Mouse (Mus musculus) thymus, adult 2 months (tissue): ENCODE data around the gene Supv3l1. TPM values are rescaled to one million over a fixed set of nuclear protein-coding genes. Genes with fewer than 3 reads are reported as not detected.

Experiments
- DNase-seq: peaks from one replicate; pipeline ENCODE4 v3.0.0; 2021
- H3K27ac ChIP-seq: fragments of 200-500 bp; 2 replicates; pipeline ENCODE4 v1.5.1; 2012; ENCODE audit warnings: low read length, control low read depth; ENCODE audit not compliant: control insufficient read depth, insufficient read depth
- H3K27me3 ChIP-seq: fragments of 200-500 bp; 2 replicates; pipeline ENCODE4 v1.6.1; 2012; ENCODE audit warnings: mild to moderate bottlenecking, low read length, moderate library complexity, mixed read lengths; ENCODE audit not compliant: control insufficient read depth, insufficient read depth
- H3K36me3 ChIP-seq: fragments of 200-500 bp; 2 replicates; pipeline ENCODE4 v1.6.1; 2012; ENCODE audit warnings: mild to moderate bottlenecking, low read length, moderate library complexity; ENCODE audit not compliant: control insufficient read depth, insufficient read depth
- H3K4me1 ChIP-seq: fragments of 200-500 bp; replicated peaks from 2 replicates; pipeline ENCODE4 v1.6.1; 2012; ENCODE audit warnings: low read length; ENCODE audit not compliant: control insufficient read depth, insufficient read depth
- H3K4me3 ChIP-seq: fragments of 200-500 bp; 2 replicates; pipeline ENCODE4 v1.5.1; 2012; ENCODE audit warnings: mild to moderate bottlenecking, low read length, control low read depth, moderate library complexity; ENCODE audit not compliant: control insufficient read depth, insufficient read depth
- CTCF ChIP-seq: fragments of 200-500 bp; IDR thresholded peaks from 2 replicates; pipeline ENCODE4 v1.5.1; 2012; ENCODE audit warnings: mild to moderate bottlenecking, control low read depth, low read length, moderate library complexity, borderline replicate concordance; ENCODE audit not compliant: control insufficient read depth, poor library complexity, insufficient read depth; ENCODE audit errors: extremely low read depth
- POLR2A ChIP-seq: fragments of 200-500 bp; IDR thresholded peaks from 2 replicates; pipeline ENCODE4 v1.6.1; 2012; ENCODE audit warnings: mild to moderate bottlenecking, low read length, control low read depth, moderate library complexity; ENCODE audit not compliant: control insufficient read depth, poor library complexity, insufficient read depth; ENCODE audit errors: extremely low read depth
- WGBS: fragments of 180-500 bp; shearing (Covaris S2); methylation state at CpG from one replicate; pipeline ENCODE4 v1.1.7; 2018; 5-methylcytosine and 5-hydroxymethylcytosine counted together
- polyA plus RNA-seq: library from polyadenylated mRNA; depleted of rRNA; stranded (reverse); fragments of >200 nt; gene quantifications from 2 replicates; pipeline ENCODE4 v1.2.3, GENCODE M21; 2012

The Supv3l1 gene
- polyA plus RNA-seq, 1 experiment, result 20.1 TPM

DNA sequence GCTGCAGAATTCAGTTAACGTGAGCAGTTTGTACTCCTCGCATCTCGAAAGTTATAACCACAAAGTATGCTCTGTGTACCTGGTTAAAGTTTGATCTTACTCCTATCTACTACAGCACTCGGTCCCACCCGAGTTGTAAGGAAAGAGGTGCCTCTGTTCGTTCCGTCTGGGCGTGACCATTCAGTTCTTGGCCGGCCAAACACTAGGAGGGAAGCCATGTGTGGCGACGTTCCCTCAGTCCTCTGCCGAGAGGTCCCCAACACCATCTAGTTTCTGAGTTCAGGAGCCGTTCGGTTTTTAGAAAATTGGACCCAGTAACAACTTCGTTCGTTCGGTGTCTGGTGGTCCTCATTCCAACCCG is 722 bp upstream of the Supv3l1 start:
- Histone ChIP-seq H3K4me3 (peak overlapping the region; percentile 78), H3K27ac (no peak overlapping the region)
- WGBS, result 46% methylated on average over 18 of the region's 18 CpGs

DNA sequence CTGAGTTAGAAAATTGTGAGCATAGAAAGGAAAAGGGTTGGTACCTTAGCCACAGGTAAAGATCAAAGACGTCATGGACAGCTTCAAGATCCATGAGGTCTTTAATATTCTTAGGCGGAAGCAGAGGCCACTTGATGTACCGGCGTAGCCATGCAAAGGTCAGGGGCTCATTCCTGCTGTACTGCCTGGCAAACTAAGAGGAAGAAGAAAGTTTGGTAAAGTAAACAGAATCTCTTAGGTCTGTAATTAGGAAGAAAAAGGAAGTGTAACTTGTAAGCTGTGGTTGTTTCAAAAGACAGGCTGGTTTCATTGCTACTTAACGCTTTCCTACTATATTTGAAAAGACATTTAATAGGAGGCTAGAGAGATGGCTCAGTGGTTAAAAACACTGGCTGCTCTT is 19.1 kb downstream of the Supv3l1 start:
- Histone ChIP-seq H3K27ac (no peak overlapping the region), H3K36me3 (peaks cover 62% of the 10 kb centered on the region), H3K27me3 (no peaks in the 10 kb centered on the region), H3K4me3 (no peak overlapping the region), H3K4me1 (no peaks in the 10 kb centered on the region)
- TF ChIP-seq CTCF (no peak), POLR2A (no peak)
- WGBS, result 92% methylated on average over 5 of the region's 5 CpGs
- DNase-seq, result no peak

More for the DNA sequence above, 722 bp upstream of the Supv3l1 start:
- DNase-seq, result peak; percentile 11
- TF ChIP-seq CTCF, result no peak
- TF ChIP-seq POLR2A, result no peak
- H3K4me1 ChIP-seq, result peaks cover 8% of the 10 kb centered on the region
- H3K27me3 ChIP-seq, result no peaks in the 10 kb centered on the region
- H3K36me3 ChIP-seq, result peaks cover 9% of the 10 kb centered on the region; the same call in 1 of the 2 replicates

DNA sequence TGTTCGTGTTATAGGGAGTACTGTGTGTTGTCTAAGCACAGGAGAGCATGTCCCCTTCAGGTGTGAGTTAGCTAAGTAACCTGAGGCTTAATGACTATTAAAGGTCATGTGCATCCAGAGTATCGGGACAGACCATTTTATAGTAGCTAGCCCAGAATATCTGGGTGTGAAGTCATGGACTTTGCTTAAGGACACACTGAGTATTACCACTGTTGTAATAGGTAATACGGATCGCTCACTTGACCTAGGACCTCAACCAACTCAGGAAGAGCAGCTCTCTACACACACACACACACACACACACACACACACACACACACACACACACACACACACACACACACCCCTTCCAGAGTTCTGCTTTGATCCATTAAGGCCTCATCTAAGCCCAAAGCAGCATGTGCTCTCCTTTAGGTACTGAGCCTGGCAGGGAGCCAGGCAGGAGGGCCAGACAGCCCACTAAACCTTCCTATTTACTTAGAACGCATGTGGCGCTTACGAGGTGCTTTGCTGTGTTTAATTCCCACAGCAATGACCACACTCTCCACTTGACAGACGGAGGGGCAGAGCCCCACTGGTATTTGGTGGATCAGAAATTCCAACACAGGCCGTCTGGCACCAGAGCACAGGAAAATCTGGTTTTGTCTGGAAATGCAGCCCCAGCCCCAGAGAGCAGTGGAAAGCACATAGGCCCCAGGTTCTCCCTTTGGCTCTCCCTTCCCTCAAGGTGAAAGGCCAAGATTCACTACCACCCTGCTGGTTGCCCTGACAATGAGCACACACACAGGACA is 24.3 kb downstream of the Supv3l1 start:
- no peak for DNase-seq
- WGBS, result 73% methylated on average over 9 of the region's 9 CpGs
- H3K4me1 ChIP-seq, result no peaks in the 10 kb centered on the region
- no peak overlapping the region for H3K4me3 ChIP-seq
- H3K36me3 ChIP-seq, result peaks cover 17% of the 10 kb centered on the region
- TF ChIP-seq POLR2A (no peak), CTCF (no peak)
- H3K27me3 ChIP-seq, result no peaks in the 10 kb centered on the region
- no peak overlapping the region for H3K27ac ChIP-seq

DNA sequence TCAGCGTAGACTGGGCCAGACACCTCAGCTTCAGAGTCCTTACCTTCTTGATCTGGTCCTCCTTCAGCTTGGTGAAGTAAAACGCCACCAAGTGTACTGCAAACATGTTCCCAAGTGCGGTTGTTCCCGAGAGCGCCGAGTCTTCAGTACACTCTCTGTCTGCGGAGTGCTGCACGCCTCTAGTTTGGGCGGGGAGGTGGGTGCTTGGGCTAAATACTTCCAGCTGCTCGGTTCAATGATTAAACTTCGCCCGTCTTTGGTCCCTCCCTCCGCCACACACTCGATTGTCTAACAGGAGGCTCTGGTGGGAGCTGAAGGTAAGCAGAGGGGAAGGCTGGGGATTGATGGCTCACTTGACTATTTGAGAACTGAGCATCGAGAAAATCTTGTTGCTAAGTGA is 27.3 kb downstream of the Supv3l1 start, which contains the start of gene Hkdc1:
Gene Hkdc1 (minus strand): TSS at position 237 of the 400 bp plus-strand sequence.
- no peak for DNase-seq
- Histone ChIP-seq H3K27ac (no peak within 1 kb of the TSS), H3K4me1 (no peaks in the 10 kb centered on the region), H3K36me3 (no peaks in the 10 kb centered on the region), H3K4me3 (no peak within 1 kb of the TSS), H3K27me3 (no peaks in the 10 kb centered on the region)
- TF ChIP-seq POLR2A (no peak), CTCF (no peak)
- WGBS, result 76% methylated on average over 15 of the region's 15 CpGs

DNA sequence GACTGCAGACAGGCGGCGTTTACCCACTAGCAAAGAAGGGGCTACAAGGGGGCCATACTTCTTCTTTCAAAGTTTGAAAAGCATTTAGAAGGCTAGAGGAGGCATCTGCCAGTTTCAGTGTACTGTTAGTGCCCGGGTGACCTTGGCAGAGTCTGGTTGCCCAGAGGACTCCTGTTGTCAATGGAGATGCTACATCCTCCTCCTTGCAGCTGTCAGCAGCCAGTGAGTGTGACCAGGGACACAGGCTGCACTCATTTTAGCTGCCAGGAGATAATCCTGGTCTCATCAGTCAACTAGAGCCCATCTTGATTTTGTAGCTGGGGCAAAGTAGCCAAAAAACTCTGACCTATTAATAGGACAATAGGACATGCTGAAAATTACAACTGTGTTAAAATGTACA is 28.4 kb downstream of the Supv3l1 start:
- Histone ChIP-seq H3K27ac (no peak overlapping the region), H3K36me3 (no peaks in the 10 kb centered on the region), H3K4me1 (no peaks in the 10 kb centered on the region), H3K4me3 (no peak overlapping the region), H3K27me3 (no peaks in the 10 kb centered on the region)
- DNase-seq, result no peak
- TF ChIP-seq POLR2A (no peak), CTCF (no peak)
- WGBS, result 88% methylated on average over 3 of the region's 3 CpGs

DNA sequence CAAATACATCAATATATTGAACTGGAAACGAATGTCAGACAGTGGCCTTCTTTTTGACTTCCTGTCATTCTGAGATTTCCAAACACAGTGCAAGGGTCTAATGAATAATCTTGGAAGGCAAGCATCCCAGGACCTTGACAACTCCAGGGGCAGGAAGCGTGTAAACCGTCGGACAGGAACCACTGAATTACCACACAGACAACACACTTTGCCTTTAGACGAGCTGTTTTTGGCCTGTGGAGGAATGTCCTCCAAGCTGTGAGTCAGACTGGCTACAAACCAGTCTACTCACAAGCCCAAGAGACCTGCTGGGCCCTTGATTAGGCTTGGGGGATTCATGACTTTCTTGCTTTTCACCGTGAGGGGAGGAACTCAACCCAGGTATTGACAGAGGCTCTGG is 29.1 kb downstream of the Supv3l1 start:
- WGBS, result 67% methylated on average over 6 of the region's 6 CpGs
- TF ChIP-seq CTCF (no peak), POLR2A (no peak)
- H3K36me3 ChIP-seq, result no peaks in the 10 kb centered on the region
- no peak overlapping the region for H3K4me3 ChIP-seq
- no peaks in the 10 kb centered on the region for H3K27me3 ChIP-seq
- DNase-seq, result no peak
- no peak overlapping the region for H3K27ac ChIP-seq
- H3K4me1 ChIP-seq, result no peaks in the 10 kb centered on the region
